Mouse (Mus musculus): Measurements from ENCODE around the gene Tnk1.

DNA sequence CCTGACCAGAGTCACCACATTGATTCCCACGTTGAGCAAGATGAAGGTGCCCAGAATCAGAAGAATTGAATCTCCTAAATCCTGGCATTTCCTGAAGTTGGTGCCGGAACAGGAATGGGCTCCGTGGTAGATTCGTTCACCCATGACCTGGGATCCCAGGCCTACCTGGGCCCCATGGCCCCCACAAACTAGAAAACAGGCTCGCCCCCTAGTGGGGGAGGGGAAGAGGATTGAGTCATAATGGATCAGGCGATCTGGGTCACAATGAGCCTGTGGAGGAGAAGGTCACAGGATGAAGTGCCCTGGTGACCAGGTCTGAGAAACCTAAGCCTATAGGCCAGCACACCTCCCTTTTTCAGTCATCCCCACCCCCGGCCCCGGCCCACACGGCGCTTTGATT, 43.4 kb downstream of the Tnk1 start, which contains the start of gene Gm39566:
- no peak for TF ChIP-seq CTCF (IDR thresholded peaks at IDR 0.05; ENCODE audit: low read depth)
- TF ChIP-seq EP300 (IDR thresholded peaks at IDR 0.05; ENCODE audit: low read depth) = no peak
